Mouse (Mus musculus) left cerebral cortex, adult 18-20 months (tissue): ENCODE results near the gene Mrps11. TPM values are rescaled to one million over a fixed set of nuclear protein-coding genes. Genes with fewer than 3 reads are reported as not detected.

Experiments
- DNase-seq, 2 experiments: peaks; one replicate each; pipeline ENCODE4 v3.0.0; 2021 to 2022; ENCODE audit warnings: low spot score in 2 of 2, mixed read lengths in 1 of 2
- total RNA-seq, 2 experiments: library from RNA; stranded (reverse); gene quantifications; 2 replicates each; pipeline ENCODE4 v1.2.3; 2021

Gene Mrps11
- total RNA-seq, 2 experiments from 2014 or later: 38.5 to 40.1 TPM

DNA sequence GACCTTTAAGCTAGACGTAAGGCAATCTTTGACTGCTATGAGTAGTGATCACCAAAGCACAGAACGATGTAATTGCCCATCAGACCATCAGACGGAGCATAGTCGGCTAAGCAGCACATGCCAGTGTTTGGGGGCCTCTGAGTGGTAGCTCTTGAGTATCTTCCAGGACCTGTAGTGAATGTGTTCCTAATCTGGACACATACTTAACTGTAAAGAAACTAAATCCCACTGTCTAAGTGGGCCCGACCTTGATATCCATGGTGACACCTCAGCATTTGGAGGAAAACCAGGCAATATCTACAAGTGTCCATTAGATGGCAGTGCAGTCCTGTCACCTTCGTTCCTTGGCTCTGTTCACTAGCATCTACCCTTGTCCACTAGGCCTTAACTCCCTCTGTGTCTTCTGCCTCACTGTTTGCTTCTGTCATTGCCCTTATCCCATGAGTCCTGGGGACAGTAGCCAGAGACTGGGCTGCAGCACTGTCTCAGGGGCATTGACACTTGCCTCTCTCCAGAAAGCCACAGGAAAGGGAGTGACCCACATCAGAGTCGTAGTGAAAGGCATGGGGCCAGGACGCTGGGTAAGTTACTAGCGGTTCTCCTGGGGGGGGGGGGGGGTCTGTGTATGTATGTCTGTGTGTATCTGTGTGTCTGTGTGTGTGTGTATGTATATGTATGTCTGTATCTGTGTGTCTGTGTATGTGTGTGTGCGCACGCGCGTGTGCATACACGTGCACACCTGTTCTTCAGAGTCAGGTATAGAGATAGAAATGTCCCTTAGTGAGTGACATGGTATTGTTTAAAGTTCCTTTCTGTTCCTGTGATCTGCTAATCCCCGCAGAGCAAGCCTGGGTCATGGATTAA lies 8.7 kb downstream of the Mrps11 start:
- peak; percentile 42 to 60 for DNase-seq

- no peak for DNase-seq
Observed at GRCm38 (mm10) chr7:78793895-78794570, 11.1 kb downstream of the Mrps11 start.

GRCm38 (mm10) chr7:78794571-78795092 lies 11.7 kb downstream of the Mrps11 start:
- DNase-seq: no peak

DNA sequence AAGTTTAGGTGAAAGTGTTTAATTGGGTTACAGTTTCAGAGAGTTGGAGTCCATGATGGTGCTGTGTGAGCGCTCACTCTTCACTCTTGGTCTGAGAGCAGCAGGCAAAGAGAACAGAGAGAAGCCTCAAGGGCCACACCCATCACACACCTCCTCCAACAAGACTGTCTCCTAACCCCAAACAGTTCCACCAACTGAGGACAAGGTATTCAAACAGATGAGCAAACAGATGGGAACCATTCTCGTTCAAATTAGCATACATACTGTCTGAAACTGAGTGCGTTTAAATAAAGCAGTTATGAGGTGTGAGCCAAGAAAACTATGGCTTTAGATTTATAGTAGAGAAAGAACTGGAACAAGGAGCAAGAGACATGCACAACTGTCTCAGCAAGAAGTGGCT lies 13.7 kb downstream of the Mrps11 start:
- DNase-seq: peak in 1 of 2 experiments; percentile 27

DNA sequence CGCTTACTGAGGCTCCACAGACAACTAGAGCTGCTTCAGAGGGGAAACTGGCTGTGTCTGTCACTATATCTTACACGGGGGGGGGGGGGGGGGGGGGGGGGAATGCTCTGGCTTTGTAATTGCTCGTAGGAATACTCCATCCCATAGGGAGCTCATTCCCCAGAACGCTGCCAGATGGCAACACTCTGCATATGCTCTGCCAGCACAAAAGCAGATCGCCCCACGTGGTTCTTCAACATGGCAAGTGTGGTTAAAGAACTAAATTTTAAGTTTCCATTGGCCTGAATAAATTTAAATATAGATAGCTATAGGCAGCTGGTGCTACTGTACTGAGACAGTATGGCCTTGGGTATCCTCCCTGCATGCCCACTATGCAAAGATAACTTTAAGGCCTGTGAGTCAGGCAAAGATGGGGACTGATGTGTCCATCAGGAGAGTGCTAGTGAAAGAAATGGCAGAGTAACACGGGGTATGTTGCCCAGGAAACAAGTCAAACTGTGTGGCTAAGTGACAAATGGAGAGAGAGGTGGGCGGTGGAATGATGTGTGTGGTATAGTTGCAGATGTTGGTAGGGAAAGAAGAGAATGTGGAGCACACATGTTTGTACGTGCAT lies 15.0 kb downstream of the Mrps11 start:
- DNase-seq: peak; percentile 65 to 73

GRCm38 (mm10) chr7:78799730-78800496 lies 17.0 kb downstream of the Mrps11 start:
- no peak for DNase-seq

DNA sequence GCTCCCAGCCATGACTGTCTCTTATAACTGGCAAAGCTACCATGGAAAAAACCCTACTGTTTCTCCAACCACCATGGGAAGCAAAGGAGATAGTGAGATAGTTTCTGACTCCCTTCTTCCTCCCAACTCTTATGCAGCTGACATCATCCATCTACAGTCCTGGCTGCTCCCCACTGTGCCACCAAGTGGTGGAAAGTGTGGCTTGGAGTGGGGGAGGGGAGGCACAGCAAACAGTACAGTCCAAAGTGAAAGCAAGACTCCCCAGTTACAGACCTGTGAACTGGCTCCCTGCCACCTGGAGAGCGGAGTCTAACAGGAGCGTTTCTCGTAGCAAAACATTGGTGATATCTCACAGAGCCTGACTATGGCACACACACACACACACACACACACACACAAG lies 20.9 kb downstream of the Mrps11 start:
- no peak for DNase-seq

GRCm38 (mm10) chr7:78807192-78807591 lies 24.3 kb downstream of the Mrps11 start:
- DNase-seq: no peak

- no peak for DNase-seq
Observed at GRCm38 (mm10) chr7:78813791-78814190, 30.9 kb downstream of the Mrps11 start.

DNA sequence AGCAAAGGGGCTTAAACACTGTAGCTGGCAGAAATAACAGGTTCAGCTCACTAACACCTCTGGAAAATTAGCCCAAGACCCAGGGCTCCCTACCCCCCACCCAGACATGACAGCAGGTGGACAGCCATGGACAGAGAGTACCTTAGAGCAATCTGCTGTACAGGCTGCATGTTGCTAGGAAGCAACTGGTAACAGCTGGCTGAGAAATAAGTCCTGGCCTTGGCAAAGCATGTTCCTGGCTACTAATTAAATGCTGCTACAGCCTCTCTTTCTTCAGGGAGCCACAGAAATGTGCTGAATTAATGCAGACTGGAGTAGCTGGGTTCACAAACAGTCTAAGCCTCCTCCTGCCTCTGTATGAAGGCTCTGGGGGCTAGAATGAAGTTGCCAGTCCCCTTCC lies 31.8 kb downstream of the Mrps11 start:
- DNase-seq: no peak

GRCm38 (mm10) chr7:78818336-78818735 lies 35.4 kb downstream of the Mrps11 start:
- DNase-seq: no peak

- no peak for DNase-seq
Observed at GRCm38 (mm10) chr7:78826682-78827385, 43.9 kb downstream of the Mrps11 start.

- DNase-seq: no peak
Observed at GRCm38 (mm10) chr7:78827749-78828362, 44.9 kb downstream of the Mrps11 start.

GRCm38 (mm10) chr7:78835656-78836055 lies 52.7 kb downstream of the Mrps11 start:
- no peak for DNase-seq

GRCm38 (mm10) chr7:78837250-78837649 lies 54.3 kb downstream of the Mrps11 start:
- no peak for DNase-seq

GRCm38 (mm10) chr7:78841601-78842000 lies 58.7 kb downstream of the Mrps11 start:
- no peak for DNase-seq
